Mouse (Mus musculus) kidney, embryonic 16.5 days (tissue): ENCODE measurements around the gene Hdc. TPM values are rescaled to one million over a fixed set of nuclear protein-coding genes. Genes with fewer than 3 reads are reported as not detected.
"Not testable (repeated sequence)": the region's sequence is repeated elsewhere in the genome, so short reads cannot be mapped to it uniquely, and the experiment has no call there.

Source experiments
- ATAC-seq: fragments of 200-750 bp; cut with Nextera tagmentation; 2 replicates; pipeline ENCODE4 v1.8.0; 2017; ENCODE audit warnings: moderate TSS enrichment; ENCODE audit not compliant: low FRiP score, low TSS enrichment
- H3K27ac ChIP-seq: fragments of 300-500 bp; sonication (generic); 2 replicates; pipeline ENCODE4 v1.5.1; 2014; ENCODE audit warnings: low read length
- H3K27me3 ChIP-seq: fragments of 300-500 bp; sonication (generic); 2 replicates; pipeline ENCODE4 v1.6.1; 2014; ENCODE audit warnings: low read length, control low read depth, mixed read lengths; ENCODE audit not compliant: insufficient read depth
- H3K36me3 ChIP-seq: fragments of 300-500 bp; sonication (generic); 2 replicates; pipeline ENCODE4 v1.6.1; 2014; ENCODE audit warnings: low read length, control low read depth, mixed read lengths; ENCODE audit not compliant: insufficient read depth
- H3K4me1 ChIP-seq: fragments of 300-500 bp; sonication (generic); 2 replicates; pipeline ENCODE4 v1.6.1; 2014; ENCODE audit warnings: low read length, control low read depth, mixed read lengths; ENCODE audit not compliant: insufficient read depth
- H3K4me2 ChIP-seq: fragments of 300-500 bp; sonication (generic); replicated peaks from 2 replicates; pipeline ENCODE4 v1.6.1; 2014; ENCODE audit warnings: low read depth, low read length
- H3K4me3 ChIP-seq: fragments of 300-500 bp; sonication (generic); 2 replicates; pipeline ENCODE4 v1.5.1; 2014; ENCODE audit warnings: mild to moderate bottlenecking, low read length
- H3K9ac ChIP-seq: fragments of 300-500 bp; sonication (generic); replicated peaks from 2 replicates; pipeline ENCODE4 v1.6.1; 2014; ENCODE audit warnings: low read length
- H3K9me3 ChIP-seq: fragments of 300-500 bp; sonication (generic); 2 replicates; pipeline ENCODE4 v1.6.1; 2016; ENCODE audit warnings: low read length, control low read depth
- WGBS: fragments of 180-500 bp; shearing (Covaris S2); extraction: QIAGEN DNeasy Blood & Tissue Kit; methylation state at CpG from one replicate; pipeline ENCODE4 v1.1.7; 2014; 5-methylcytosine and 5-hydroxymethylcytosine counted together
- polyA plus RNA-seq: library from polyadenylated mRNA; unstranded; fragments of >200 nt; fragmentation: Nextera tagmentation; extraction: Ambion mirVana; gene quantifications from 2 replicates; pipeline ENCODE4 v1.2.1, GENCODE M21; 2015

The Hdc gene
- polyA plus RNA-seq, 1 experiment from 2014 or later, result 129 TPM

DNA sequence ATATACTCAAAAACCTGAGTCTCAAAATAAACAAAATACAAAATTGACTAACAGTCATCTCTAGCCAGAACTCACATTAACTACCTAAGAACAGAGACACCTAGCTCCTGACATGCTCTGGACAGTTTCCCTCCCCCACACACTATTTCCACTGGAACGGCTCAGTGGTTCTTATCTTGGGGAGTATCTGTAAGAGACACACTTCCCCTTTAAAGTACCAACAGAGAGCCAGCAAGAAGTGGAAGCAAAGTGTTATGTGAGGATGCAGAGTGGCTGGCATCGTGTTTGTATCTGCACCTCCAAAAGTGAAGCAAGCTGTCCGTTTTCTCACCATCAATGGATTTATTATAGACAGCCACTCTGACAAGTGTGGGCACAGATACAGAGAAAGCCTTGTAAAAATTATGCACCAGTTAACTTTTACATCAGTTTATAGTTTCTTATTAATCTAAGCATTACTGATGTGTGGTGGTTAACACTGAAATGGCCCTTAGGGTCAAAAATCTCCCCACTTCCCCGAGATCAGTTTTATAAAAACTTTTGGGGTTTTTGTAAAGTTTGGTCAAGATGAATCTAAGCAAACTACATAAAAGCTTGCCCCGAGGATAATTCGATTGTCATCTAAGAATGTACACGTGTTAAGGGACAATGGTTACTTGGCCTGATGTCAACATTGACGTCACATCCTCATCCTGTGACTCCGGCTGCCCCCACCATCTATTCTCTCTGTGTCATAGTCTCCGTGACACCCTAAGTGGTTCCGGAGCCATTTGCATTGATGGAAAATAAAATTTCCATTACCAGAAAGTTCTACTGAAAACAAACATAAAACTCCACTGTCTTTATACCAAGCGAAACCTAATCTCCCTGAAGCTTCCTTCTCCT lies 17.1 kb upstream of the Hdc start:
- Histone ChIP-seq H3K9me3 (peaks cover 5% of the 10 kb centered on the region), H3K4me2 (no peak overlapping the region), H3K36me3 (peaks cover 30% of the 10 kb centered on the region), H3K4me3 (no peak overlapping the region), H3K27me3 (no peaks in the 10 kb centered on the region), H3K27ac (no peak overlapping the region; the same call in 1 of the 2 replicates), H3K9ac (no peak overlapping the region), H3K4me1 (no peaks in the 10 kb centered on the region)
- 61% methylated on average over 12 of the region's 12 CpGs for WGBS
- ATAC-seq, result peak; percentile 65; the same call in 1 of the 2 replicates

DNA sequence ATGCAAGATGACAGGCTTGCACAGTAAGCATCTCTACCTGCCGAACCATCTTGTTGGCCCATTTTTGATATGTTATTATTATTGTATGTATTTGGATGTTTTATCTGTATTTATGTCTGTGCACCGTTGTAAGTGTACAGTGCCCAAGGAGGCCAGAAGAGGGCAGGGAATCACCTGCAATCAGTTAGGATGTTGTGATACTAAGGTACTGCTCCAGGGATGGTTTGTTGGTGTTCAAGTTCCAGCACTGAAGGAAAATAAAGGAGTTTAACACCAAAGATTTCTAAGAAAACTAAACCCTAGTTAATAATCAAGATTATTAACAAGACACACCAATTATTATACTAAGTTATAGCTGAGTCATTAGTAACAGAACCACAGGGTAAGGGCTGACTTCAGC lies 14.1 kb upstream of the Hdc start:
- Histone ChIP-seq H3K4me3 (no peak overlapping the region), H3K36me3 (peaks cover 13% of the 10 kb centered on the region), H3K27ac (no peak overlapping the region), H3K27me3 (no peaks in the 10 kb centered on the region), H3K9me3 (no peaks in the 10 kb centered on the region), H3K9ac (no peak overlapping the region), H3K4me2 (no peak overlapping the region), H3K4me1 (no peaks in the 10 kb centered on the region)
- WGBS, result 81% methylated on average over 2 of the region's 2 CpGs
- ATAC-seq, result peak; percentile 61; the same call in 1 of the 2 replicates

DNA sequence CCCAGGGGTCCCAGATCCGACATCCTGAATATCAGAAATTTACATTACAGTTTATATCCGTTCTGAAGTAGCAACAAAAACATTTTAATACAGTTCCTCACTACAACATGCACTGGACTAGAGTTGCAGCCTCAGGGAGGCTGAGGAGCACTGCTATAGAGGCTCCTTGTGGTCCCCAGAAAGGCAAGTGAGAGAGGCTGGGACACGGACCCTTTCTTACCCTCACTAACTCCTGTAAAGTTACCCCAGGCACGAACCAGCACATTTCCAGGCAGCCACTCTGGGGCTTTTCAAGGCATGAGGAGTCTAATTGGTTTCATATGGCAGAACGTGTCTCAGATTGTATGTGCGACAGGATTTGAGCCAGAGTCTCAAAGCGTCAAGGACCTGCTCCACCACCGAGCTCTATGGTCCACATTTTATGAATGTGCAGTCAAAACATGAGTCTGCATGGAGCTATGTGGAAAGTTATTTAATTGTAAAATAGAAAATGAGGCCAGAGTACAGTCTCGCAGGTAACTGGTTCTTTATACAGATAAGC lies 9.4 kb upstream of the Hdc start:
- no peaks in the 10 kb centered on the region for H3K9me3 ChIP-seq
- H3K4me1 ChIP-seq, result peaks cover 6% of the 10 kb centered on the region; the same call in 1 of the 2 replicates
- H3K27me3 ChIP-seq, result no peaks in the 10 kb centered on the region
- 88% methylated on average over 9 of the region's 9 CpGs for WGBS
- H3K36me3 ChIP-seq, result peaks cover 15% of the 10 kb centered on the region
- no peak overlapping the region for H3K27ac ChIP-seq
- ATAC-seq, result no peak
- H3K4me3 ChIP-seq, result no peak overlapping the region
- H3K9ac ChIP-seq, result no peak overlapping the region
- no peak overlapping the region for H3K4me2 ChIP-seq

DNA sequence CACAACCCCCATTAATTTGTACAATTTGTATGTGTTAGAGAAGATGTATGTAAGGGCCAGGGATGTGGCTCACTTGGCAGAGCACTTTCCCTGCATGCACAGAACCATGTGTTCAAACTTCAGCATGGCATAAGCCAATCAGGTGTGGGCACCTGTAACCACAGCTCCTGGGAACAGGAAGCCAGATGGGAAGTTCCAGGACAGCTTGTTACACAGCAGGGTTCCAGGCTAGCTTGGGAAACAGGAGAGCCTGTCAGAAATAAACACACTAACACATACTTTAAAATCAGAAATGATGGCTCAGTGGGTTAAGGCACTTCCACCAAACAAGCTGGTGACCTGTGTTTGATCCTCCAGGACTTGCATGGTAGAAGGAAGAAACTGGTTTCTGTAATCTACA lies 4.0 kb upstream of the Hdc start:
- no peaks in the 10 kb centered on the region for H3K27me3 ChIP-seq
- peaks cover 6% of the 10 kb centered on the region; the same call in 1 of the 2 replicates for H3K4me1 ChIP-seq
- H3K4me2 ChIP-seq, result no peak overlapping the region
- no peak overlapping the region for H3K4me3 ChIP-seq
- no peaks in the 10 kb centered on the region for H3K9me3 ChIP-seq
- no peak overlapping the region for H3K27ac ChIP-seq
- 0 out of 2 replicates have a peak, but pooled peaks cover 8% of the 10 kb centered on the region for H3K36me3 ChIP-seq
- ATAC-seq, result no peak
- no peak overlapping the region for H3K9ac ChIP-seq

DNA sequence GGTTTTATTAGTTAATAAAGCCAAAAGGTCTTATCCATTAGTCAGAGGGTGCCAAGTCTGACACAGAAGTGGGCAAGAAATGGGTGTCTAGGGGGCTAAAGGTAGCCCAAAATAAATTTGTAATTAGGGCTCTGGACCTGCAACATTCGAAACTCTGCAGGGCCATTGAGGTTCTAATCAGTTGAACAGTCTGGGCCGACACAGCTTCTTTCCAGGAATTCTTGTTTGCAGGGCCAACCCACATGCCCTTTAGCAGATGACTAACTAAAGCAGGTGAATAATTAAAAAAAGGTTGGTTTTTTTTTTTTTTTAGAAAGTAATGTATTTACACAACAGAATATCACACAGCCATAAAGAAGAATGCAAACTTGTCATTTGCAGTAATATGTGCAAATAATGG lies 3.4 kb upstream of the Hdc start:
- ATAC-seq, result no peak
- no peaks in the 10 kb centered on the region for H3K9me3 ChIP-seq
- 65% methylated on average over 2 of the region's 2 CpGs for WGBS
- no peak overlapping the region for H3K27ac ChIP-seq
- H3K9ac ChIP-seq, result no peak overlapping the region
- H3K36me3 ChIP-seq, result 0 out of 2 replicates have a peak, but pooled peaks cover 4% of the 10 kb centered on the region
- no peaks in the 10 kb centered on the region for H3K27me3 ChIP-seq
- H3K4me2 ChIP-seq, result no peak overlapping the region
- no peak overlapping the region for H3K4me3 ChIP-seq
- peaks cover 6% of the 10 kb centered on the region; the same call in 1 of the 2 replicates for H3K4me1 ChIP-seq

DNA sequence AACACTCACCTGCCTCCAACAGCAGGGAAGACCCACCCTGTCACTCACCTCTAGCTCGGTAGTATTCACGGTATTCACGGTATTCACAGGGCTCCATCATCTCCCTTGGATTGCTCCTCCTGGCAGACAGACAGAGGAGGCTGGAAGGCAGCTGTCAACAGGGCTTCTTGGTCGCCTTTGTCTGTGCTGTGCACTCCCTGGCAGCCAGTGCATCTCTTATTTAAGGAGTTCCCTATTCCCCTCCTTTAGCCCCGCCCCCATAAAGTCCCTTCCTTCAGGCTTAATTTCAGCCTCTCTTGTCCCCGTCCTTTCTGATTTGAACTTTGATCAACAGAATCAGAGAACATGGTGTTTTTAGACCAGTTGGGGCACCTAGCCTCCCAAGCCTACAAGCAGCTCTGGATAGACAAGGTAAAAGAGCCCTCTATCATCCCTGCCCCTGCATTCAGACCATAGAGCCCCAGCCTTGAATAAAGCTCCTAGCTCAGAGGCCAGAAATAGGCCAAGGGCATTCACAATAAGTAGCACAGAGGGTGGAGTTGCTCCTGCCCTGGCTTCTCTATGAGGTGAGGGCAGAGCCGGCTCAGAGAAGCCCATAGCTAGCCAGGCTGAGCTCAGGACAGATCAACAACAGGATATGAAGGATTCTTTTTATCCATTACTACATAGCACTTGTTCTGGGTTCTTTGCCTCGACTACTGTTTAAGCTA lies 474 bp downstream of the Hdc start:
- Histone ChIP-seq H3K27ac (no peak overlapping the region), H3K4me2 (no peak overlapping the region)

DNA sequence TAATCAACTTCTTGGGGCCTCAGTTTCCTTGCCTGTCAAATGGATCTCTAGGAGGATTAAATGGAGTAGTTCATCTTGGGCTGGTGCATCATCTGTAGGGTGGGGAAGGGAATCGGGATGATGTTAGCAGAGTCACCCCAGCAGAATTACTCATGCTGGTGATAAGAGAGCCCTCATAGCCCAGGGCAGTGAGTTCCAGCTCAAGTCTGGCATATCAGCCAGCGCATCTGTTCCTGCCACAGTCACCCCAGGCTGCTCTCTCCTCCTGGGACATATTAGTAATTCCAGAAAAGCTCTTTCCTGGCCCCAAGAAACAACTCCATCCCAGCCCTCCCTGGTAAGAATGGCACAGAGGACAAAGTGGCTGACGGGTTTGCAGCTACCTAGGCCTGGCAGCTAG lies 3.7 kb downstream of the Hdc start:
- Histone ChIP-seq H3K36me3 (no peaks in the 10 kb centered on the region), H3K4me3 (no peak overlapping the region), H3K4me2 (no peak overlapping the region), H3K27ac (no peak overlapping the region), H3K27me3 (no peaks in the 10 kb centered on the region), H3K9me3 (no peaks in the 10 kb centered on the region), H3K9ac (no peak overlapping the region), H3K4me1 (no peaks in the 10 kb centered on the region)
- WGBS, result 94% methylated on average over 3 of the region's 3 CpGs
- no peak for ATAC-seq

More for the DNA sequence above, 474 bp downstream of the Hdc start:
- no peaks in the 10 kb centered on the region for H3K27me3 ChIP-seq
- 28% methylated on average over 8 of the region's 8 CpGs for WGBS
- no peaks in the 10 kb centered on the region for H3K9me3 ChIP-seq
- H3K9ac ChIP-seq, result no peak overlapping the region; the same call in 1 of the 2 replicates
- H3K36me3 ChIP-seq, result no peaks in the 10 kb centered on the region
- H3K4me3 ChIP-seq, result peak overlapping the region; percentile 14; the same call in 1 of the 2 replicates
- peak; percentile 33; the same call in 1 of the 2 replicates for ATAC-seq
- peaks cover 1% of the 10 kb centered on the region; the same call in 1 of the 2 replicates for H3K4me1 ChIP-seq

DNA sequence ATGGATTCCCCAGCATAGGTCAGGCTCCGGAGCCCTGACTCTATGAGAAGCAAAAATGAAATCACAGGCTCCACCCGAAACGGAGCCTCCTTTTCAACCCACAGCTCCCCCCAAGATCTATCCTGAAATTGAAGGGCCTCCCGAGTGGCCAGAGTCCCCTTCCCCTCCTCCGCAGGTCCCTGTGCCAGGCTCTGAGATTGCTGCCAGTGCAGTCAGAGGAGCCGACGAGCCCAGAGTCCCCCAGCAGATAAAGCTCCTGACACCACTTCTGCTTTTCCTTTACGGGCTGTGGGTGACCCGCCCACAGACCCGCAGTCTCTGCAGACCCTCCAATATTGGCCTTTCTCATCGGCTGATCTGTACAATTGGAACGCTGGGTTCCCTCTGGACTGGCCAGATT lies 9.5 kb downstream of the Hdc start:
- ATAC-seq, H3K27me3 ChIP-seq, H3K9ac ChIP-seq, H3K4me1 ChIP-seq, H3K27ac ChIP-seq, H3K36me3 ChIP-seq, H3K4me2 ChIP-seq, H3K4me3 ChIP-seq, H3K9me3 ChIP-seq: not testable (repeated sequence)
- WGBS, result 62% methylated on average over 12 of the region's 12 CpGs

DNA sequence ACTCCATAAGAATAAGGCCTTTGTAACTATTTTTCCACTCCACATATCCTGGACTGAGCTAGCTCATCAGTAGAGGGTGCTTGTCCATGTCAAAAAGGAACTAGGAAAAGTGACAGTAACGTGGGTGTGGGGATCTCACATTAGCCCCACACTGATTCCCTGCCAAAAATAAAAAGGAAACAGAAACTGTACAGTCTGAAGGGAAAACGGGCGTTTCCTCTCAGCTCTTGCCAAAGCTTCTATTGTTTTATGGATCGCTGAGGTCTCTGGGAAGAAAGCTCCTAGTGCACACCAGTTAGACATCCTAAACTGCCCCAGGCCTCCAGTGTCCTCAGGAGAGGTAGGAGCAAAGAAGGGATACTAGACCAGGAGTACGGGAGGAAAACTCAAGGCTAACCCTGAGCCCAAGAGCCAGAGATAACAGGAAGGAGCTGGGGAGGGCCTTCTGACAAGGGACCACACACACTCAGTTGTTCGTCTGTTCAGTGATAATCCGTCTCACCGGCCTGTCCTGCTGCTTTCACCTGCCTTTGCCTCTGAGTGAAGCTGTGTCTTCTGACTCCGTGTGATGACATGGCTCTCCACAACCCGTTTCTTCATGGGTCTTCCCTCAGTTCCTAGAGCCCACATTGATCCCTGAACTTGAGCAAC lies 11.4 kb downstream of the Hdc start:
- H3K9me3 ChIP-seq, result no peaks in the 10 kb centered on the region
- no peak overlapping the region for H3K4me3 ChIP-seq
- H3K27me3 ChIP-seq, result no peaks in the 10 kb centered on the region
- no peaks in the 10 kb centered on the region for H3K4me1 ChIP-seq
- no peak overlapping the region for H3K9ac ChIP-seq
- 69% methylated on average over 10 of the region's 10 CpGs for WGBS
- peak overlapping the region; percentile 7; the same call in 1 of the 2 replicates for H3K27ac ChIP-seq
- no peak overlapping the region for H3K4me2 ChIP-seq
- H3K36me3 ChIP-seq, result no peaks in the 10 kb centered on the region
- ATAC-seq, result no peak
